In the genomic region with DNA sequence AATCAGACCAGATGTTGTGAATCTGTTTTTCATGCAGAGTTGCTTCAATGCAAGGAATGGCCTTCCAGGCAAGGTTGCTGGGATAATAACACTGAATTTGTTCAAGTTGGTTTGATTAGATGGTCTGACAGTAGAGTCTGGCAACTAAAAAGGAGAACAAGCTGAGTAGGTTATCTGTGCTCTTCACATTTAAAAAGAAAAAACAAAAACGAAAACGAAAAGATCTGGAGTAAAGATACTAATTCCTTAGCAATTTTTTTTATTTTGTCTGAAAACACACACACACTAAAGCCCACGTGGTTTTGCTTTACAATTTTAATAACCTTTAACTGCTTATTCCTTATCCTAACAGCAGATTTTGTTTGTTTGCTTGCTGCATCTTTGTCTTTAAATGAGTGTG, we compare ENCODE assay signal across 28 mouse cellular contexts.
"Had no signal": no experiment of that assay in that cellular context is flagged by ENCODE, and none has a peak within 500 bp of the region (broad histone marks: within the 10 kb centered on the region; RNA-seq: fewer than 3 reads in every experiment).

No protein-coding gene starts in this region.

- H3K9me3 ChIP-seq: limb, embryonic 10.5 days; limb, embryonic 12.5 days; limb, embryonic 13.5 days; limb, embryonic 15.5 days; liver, embryonic 12.5 days; liver, embryonic 13.5 days; liver, embryonic 15.5 days; lung, embryonic 15.5 days; midbrain, embryonic 10.5 days; midbrain, embryonic 12.5 days; midbrain, embryonic 13.5 days; midbrain, embryonic 15.5 days; neural tube, embryonic 12.5 days had no signal

- H3K27ac ChIP-seq: limb, embryonic 10.5 days; limb, embryonic 12.5 days; limb, embryonic 13.5 days; limb, embryonic 15.5 days; liver, embryonic 12.5 days; liver, embryonic 13.5 days; liver, embryonic 14.5 days; liver, embryonic 15.5 days; lung, embryonic 15.5 days; macrophage; midbrain, embryonic 10.5 days; midbrain, embryonic 12.5 days; midbrain, embryonic 13.5 days; midbrain, embryonic 15.5 days; neural tube, embryonic 12.5 days had no signal

- H3K4me3 ChIP-seq: limb, embryonic 10.5 days; limb, embryonic 12.5 days; limb, embryonic 13.5 days; limb, embryonic 15.5 days; liver, embryonic 12.5 days; liver, embryonic 13.5 days; liver, embryonic 15.5 days; lung, embryonic 15.5 days; megakaryocyte, embryonic 14.5 days; midbrain, embryonic 10.5 days; midbrain, embryonic 12.5 days; midbrain, embryonic 13.5 days; midbrain, embryonic 15.5 days; myocyte; neural tube, embryonic 12.5 days had no signal

- H3K36me3 ChIP-seq: limb, embryonic 10.5 days; limb, embryonic 12.5 days; limb, embryonic 13.5 days; limb, embryonic 15.5 days; liver, embryonic 12.5 days; liver, embryonic 13.5 days; liver, embryonic 15.5 days; lung, embryonic 15.5 days; midbrain, embryonic 10.5 days; midbrain, embryonic 12.5 days; midbrain, embryonic 13.5 days; midbrain, embryonic 15.5 days; neural tube, embryonic 12.5 days had no signal

- H3K27me3 ChIP-seq: limb, embryonic 12.5 days; limb, embryonic 13.5 days; limb, embryonic 15.5 days; liver, embryonic 12.5 days; liver, embryonic 13.5 days; liver, embryonic 15.5 days; lung, embryonic 15.5 days; megakaryocyte, embryonic 14.5 days; midbrain, embryonic 12.5 days; midbrain, embryonic 13.5 days; midbrain, embryonic 15.5 days; neural tube, embryonic 12.5 days had no signal

- H3K9ac ChIP-seq: limb, embryonic 12.5 days; limb, embryonic 13.5 days; limb, embryonic 15.5 days; liver, embryonic 12.5 days; liver, embryonic 13.5 days; liver, embryonic 14.5 days; liver, embryonic 15.5 days; liver, postnatal 0 days; lung, embryonic 14.5 days; lung, embryonic 15.5 days; midbrain, embryonic 12.5 days; midbrain, embryonic 13.5 days; midbrain, embryonic 15.5 days; neural tube, embryonic 12.5 days had no signal

- H3K4me1 ChIP-seq: limb, embryonic 10.5 days; limb, embryonic 12.5 days; limb, embryonic 13.5 days; limb, embryonic 15.5 days; liver, embryonic 12.5 days; liver, embryonic 13.5 days; liver, embryonic 15.5 days; lung, embryonic 15.5 days; megakaryocyte, embryonic 14.5 days; midbrain, embryonic 10.5 days; midbrain, embryonic 12.5 days; midbrain, embryonic 13.5 days; midbrain, embryonic 15.5 days; neural tube, embryonic 12.5 days had no signal

- DNase-seq: left cerebral cortex, postnatal 4 days; liver; liver, embryonic 13.5 days; liver, postnatal 0 days; lung, adult 18-20 months; lung, adult 2 months; lung, embryonic 14.5 days; lung, postnatal 10 days; lung, postnatal 14 days; lung, postnatal 36 days; lung, postnatal 4 days; midbrain, embryonic 14.5 days had no signal
